Mouse (Mus musculus): ENCODE measurements at regions not wholly inside any gene's neighbourhood (a gene's known extent, or its start where the extent isn't known, plus 50 kb on each side); places are given as distances from the start of the nearest gene placed in this dataset.

- no peak for DNase-seq (ENCODE audit: low spot score)
Observed at GRCm38 (mm10) chr16:78877941-78878340, 52.8 kb upstream of the Chodl start.

GRCm38 (mm10) chr16:78859006-78859405 is 71.7 kb upstream of the Chodl start:
- DNase-seq (ENCODE audit: low spot score): no peak

DNA sequence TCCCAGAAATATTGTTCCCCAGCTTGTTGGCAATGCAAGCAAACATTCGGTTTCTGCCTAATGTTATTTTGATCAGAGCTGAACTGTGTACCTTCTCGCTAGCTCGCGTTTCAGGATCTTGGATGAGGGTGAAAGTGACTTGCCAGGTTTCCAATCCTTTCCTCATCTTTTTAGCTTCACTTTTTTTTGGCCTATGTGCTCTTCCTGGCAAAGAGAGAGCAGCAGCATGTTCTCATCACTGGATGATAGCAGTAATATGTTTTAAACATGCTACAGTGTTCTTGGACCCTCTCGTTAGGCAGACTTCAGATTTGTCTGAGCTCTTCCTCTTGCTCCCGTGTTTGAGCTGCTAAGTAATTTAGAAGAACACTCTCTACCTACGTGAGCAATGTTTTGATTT is 99.8 kb upstream of the Chodl start:
- no peak for DNase-seq (ENCODE audit: low spot score)

DNA sequence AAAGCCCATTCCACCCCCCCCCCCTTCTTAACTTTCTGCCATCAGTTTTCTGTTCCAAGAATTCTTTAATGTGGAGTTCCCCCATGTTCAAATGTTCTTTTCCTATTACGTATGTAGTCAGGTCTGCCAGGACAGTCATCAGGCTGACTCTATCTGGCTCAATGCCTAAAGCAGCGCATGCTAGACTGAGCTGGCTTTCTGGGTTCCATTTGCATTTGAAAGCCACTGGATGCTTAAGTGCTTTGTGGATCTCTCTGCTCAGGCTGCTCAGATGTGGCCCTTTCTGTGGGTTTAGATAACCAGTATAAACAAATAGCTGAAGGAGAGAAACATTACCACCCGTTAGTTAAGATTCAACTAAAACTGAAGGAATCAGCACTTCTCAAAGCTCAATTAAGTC is 103.0 kb upstream of the Chodl start:
- no peak for DNase-seq (ENCODE audit: low spot score)

DNA sequence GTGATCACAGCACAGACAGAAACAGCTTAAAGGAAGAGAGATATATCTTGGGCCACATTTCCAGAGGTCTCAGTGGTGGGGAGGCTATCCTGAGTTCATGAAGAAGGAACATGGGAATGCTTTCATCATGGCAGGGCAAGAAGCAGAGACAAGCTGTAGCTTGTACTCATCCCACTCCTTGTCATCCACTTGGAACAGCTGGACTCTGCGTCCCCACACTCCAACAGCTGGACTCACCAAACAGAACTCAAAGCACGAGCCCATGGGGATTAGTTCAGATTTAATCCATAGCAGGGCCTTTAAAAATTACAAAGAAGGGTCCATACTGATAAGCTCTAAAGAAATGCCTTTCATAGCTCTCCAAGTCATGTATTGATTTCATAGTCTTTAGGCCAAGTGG is 140.7 kb upstream of the Chodl start:
- no peak for DNase-seq (ENCODE audit: low spot score)

- DNase-seq (ENCODE audit: low spot score): no peak
Observed at GRCm38 (mm10) chr16:78759226-78759625, 171.5 kb upstream of the Chodl start.

DNA sequence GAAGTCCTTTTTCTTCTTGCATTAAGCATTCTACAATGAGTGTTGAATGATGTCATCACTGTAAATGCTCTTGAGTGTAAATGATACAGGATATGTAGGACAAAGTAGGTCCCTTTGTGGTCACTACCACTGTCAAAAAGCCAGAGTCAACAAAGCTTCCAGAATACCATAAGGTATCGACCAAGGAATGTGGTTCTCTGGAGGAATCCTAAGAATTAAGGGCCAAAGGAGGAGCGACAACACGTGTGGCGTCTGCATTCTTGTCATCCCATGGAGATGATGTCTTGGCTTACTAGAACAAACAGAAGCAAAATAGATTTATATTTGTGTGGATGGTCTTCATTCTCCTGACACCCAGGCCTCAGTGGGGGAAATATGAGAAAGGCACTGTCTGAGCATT is 161.4 kb upstream of the D16Ertd472e start:
- DNase-seq (ENCODE audit: low spot score): no peak

GRCm38 (mm10) chr16:78730583-78731501 is 154.3 kb upstream of the D16Ertd472e start:
- peak; percentile 21 for DNase-seq (ENCODE audit: low spot score)

- DNase-seq (ENCODE audit: low spot score): no peak
Observed at GRCm38 (mm10) chr16:78725541-78725940, 149.0 kb upstream of the D16Ertd472e start.

GRCm38 (mm10) chr16:78709943-78710342 is 133.4 kb upstream of the D16Ertd472e start:
- DNase-seq (ENCODE audit: low spot score): no peak

DNA sequence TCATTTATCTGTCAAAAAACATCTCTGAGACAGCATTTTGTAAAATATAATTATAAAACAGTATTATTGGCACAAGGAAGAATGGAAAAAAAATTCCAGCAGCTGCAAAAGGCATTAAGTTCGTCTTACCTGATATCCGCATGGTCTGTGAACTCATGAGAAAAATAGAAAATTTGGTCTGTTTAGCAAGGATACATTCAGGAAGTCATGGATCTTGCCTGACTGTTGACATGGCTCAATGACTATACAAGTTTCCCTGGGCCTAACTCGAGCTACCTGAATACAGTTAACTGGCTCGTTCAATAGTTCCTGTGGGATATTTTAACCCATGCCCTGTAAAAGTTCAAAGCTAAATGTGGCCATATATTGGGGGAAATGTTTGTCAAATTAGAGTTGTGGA is 131.1 kb upstream of the D16Ertd472e start:
- no peak for DNase-seq (ENCODE audit: low spot score)

- DNase-seq (ENCODE audit: low spot score): no peak
Observed at GRCm38 (mm10) chr16:78707165-78707564, 130.7 kb upstream of the D16Ertd472e start.

GRCm38 (mm10) chr16:78697514-78698209 is 121.2 kb upstream of the D16Ertd472e start:
- DNase-seq (ENCODE audit: low spot score): no peak

DNA sequence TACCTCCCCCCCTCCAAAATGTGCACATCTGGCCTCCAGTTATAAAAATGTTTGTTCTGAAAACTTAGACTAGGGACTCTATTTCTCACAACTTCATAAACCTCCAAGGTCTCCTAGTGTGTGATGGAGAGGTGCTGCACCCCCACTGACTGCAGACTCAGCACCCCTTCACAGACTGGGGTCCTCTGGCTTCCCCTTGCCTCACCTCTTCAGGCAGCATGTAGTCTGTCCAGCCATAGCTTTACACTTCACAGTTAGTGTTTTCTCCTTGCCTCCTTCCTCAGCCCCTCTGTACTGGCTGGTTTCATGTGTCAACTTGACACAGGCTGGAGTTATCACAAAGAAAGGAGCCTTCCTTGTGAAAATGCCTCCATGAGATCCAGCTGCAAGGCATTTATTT is 111.7 kb upstream of the D16Ertd472e start:
- no peak for DNase-seq (ENCODE audit: low spot score)

DNA sequence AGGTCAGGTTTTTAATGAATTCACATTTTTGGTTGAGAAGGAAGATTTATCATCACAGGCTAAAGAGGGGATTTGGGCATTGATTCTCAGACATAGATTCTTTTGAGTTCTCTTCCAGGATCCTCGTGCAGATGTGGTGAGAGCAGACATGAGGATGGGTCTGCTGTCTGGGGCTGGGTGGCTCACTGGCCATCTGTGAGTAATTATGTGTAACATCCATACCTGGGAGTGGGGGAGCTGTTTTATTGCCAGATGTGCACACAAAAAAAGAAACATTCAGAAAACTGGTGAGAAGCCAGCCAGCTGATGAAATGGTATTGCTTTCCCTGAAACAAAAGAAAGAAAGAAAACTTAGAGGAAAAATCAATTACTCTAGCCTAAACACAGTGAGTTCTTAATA is 108.7 kb upstream of the D16Ertd472e start:
- no peak for DNase-seq (ENCODE audit: low spot score)

DNA sequence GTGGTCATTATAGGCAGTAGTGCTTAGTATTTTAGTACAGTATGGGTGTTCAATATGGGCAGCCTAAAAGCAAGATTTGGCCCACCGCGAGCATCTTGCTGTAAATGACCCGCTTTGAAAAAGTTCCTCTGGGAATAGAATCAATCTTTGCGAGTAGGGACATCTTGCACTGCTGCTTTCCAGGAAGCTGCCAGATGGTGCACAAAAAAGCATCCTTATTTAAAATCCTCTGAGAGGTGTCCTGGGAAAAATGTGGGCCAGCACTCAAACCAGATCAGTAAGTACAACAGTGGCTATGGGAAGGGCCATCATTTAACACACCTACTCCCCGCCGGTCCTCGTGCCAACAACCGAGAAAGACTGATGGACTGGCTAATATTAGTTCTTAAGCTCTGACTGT is 107.5 kb upstream of the D16Ertd472e start:
- peak; percentile 8 for DNase-seq (ENCODE audit: low spot score)

- no peak for DNase-seq (ENCODE audit: low spot score)
Observed at GRCm38 (mm10) chr16:78661126-78661525, 84.6 kb upstream of the D16Ertd472e start.

- DNase-seq (ENCODE audit: low spot score): peak; percentile 31
Observed at GRCm38 (mm10) chr16:78644710-78645109, 68.2 kb upstream of the D16Ertd472e start.

- DNase-seq (ENCODE audit: low spot score): no peak
Observed at GRCm38 (mm10) chr16:78641717-78642116, 65.2 kb upstream of the D16Ertd472e start.

- no peak for DNase-seq (ENCODE audit: low spot score)
Observed at GRCm38 (mm10) chr16:78641205-78641604, 64.7 kb upstream of the D16Ertd472e start.

GRCm38 (mm10) chr16:78637452-78637851 is 60.9 kb upstream of the D16Ertd472e start:
- no peak for DNase-seq (ENCODE audit: low spot score)

GRCm38 (mm10) chr16:78637015-78637414 is 60.5 kb upstream of the D16Ertd472e start:
- peak; percentile 14 for DNase-seq (ENCODE audit: low spot score)

GRCm38 (mm10) chr16:78635774-78636173 is 59.3 kb upstream of the D16Ertd472e start:
- DNase-seq (ENCODE audit: low spot score): no peak

Data from layer of hippocampus, adult 11-12 months (tissue).